Mouse (Mus musculus): ENCODE results near the gene Klrg2. TPM values are rescaled to one million over a fixed set of nuclear protein-coding genes. Genes with fewer than 3 reads are reported as not detected.
A peak's percentile ranks its signal among the peaks of the same experiment; 100 is the strongest.
"Not testable (repeated sequence)": the region's sequence is repeated elsewhere in the genome, so short reads cannot be mapped to it uniquely, and the experiment has no call there.

The Klrg2 gene
- total RNA-seq (2021): under 1 TPM; 0.29 to 0.37 TPM
- long read RNA-seq, experiment 1, partial matches to known transcripts: 0 of 2 reads
- long read RNA-seq, experiment 1, other reads (novel, unspliced or antisense): 0 of 2 reads
- long read RNA-seq, experiment 2, partial matches to known transcripts: 0 of 1 reads
- long read RNA-seq, experiment 2, other reads (novel, unspliced or antisense): 0 of 1 reads

DNA sequence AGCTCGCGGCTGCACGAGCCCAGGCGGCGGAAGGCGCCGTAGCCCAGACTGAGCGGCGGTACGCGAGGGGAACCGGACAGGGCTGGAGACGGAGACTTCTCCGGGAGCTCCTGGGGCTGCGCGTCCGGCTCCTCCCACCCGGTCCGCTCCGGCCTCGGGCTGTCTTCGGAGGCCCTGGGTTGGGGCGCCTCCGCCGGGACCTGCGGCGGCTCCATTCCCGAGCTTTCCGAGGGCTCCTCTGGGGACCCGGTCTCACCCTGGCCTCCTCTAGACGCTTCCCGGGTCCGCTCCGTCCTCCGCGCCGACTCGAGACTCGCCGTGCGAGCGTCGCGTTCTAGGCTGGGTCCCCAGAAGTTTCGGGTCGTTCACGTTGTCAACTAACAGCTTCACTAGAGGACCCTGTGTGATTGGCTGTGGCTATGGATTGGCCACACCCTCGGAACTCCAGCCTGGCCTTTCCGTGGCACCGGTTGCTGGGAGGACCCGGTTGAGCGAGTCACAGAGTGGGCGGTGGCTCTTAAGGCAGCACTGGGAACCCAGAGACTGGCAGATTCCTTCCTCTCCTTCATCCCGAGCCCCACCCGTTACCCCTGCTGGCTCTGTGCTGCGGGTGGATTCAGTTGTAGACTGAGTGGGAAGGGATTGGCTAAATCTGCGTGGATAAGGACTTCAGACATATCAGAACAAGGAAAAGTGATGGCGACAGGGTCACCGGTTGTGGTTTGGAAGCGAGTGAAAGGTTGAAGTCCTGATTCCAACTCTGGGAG is at the start of gene Klrg2:
Gene Klrg2, minus strand, starts transcription at position 391 of the 767 bp plus-strand sequence.
- peak; percentile 30 to 55 for DNase-seq (ENCODE audit: low spot score in 2 of 2)

DNA sequence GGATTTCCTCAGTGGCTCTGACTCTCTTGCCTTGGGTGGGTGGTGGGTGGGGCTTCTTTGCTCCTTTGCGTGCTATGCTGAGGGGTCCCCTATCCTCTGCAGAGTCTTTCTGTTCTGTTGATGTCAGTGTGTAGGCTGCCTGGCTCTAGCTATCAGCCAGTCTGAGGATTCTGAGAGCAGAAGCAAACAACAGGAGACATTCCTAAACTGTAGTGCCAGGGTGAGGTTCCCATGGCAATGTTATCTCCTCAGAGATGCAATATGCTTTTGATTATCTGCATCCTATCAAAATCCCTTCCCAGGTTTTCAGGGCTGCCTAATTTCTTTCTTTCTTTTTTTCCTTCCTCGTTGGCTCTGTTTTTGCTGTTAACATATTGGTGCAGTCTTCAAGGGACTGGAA is 45.5 kb upstream of the Klrg2 start:
- no peak for DNase-seq (ENCODE audit: low spot score in 2 of 2)

DNA sequence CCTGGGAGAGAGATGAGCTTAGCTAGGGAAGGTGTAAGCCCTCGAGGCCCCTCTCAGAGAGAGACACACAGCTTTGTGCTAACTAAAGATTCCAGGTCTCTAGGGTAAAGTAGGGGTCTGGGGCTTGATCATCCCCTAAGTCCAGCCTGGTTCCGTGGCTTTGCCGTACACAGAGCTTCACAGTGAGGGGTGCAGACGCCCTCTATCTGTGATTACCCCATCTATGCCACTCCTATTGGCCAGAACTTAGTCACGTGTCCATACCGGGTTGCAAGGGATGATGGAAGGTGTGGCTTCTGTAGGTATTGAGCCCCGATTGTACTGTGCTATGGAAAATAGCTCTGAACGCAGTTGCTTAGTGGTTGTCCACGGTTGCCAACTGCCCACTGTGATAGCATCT is 40.6 kb upstream of the Klrg2 start:
- no peak for DNase-seq (ENCODE audit: low spot score in 2 of 2)

DNA sequence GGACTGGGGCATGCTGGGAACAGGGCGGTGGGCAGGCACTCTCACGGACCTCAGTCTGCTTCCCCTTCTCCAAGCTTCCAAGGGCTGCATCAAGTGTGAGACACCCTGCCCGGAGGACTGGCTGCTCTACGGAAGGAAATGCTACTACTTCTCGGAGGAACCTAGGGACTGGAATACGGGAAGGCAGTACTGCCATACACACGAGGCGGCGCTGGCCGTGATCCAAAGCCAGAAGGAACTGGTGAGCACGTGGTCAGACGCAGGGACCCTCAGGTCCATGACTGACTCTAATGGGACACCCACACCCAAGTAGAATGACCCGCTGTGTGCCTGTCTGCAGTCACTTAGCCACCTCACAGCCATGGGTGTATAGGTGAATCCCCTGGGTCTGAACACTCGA is 39.7 kb upstream of the Klrg2 start:
- DNase-seq (ENCODE audit: low spot score in 2 of 2): no peak

DNA sequence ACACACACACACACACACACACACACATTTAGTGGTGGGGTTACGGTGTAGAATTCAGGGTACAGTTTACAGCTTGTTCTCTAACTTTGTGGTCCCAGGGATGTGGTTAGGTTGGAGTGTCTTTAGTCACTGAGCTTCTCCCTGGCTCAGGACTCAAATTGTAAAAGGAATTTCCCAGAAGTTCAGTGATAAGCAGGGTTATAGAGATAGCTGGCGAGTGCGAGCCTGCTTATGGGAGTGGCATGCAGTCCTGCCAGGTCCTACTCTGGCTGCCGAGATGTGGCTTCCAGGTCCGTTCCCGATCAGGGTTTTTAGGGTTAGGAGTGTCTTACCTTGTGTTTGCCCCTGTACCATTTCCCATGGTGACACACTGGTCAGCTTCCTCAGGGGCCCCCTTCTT is 39.2 kb upstream of the Klrg2 start:
- DNase-seq (ENCODE audit: low spot score in 2 of 2): no peak

DNA sequence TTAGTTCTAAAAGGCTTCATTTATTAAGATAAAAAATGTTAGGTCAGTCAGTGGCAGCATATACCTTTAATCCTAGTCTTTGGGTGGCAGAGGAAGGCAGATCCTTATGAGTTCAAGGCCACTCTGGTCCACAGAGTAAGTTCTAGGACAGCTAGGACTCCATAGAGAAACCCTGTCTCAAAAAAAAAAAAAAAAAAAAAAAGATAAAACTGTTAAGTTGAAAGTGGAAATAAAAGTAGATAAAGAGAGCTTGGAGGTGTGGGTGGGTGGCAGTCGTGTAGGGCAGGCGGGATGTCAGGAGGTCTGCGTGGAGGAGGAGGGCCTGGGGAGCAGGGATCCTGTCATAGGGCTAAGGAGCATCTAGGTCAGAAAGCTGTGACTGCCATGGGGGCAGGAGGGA is 35.0 kb upstream of the Klrg2 start:
- DNase-seq (ENCODE audit: low spot score in 2 of 2): no peak

DNA sequence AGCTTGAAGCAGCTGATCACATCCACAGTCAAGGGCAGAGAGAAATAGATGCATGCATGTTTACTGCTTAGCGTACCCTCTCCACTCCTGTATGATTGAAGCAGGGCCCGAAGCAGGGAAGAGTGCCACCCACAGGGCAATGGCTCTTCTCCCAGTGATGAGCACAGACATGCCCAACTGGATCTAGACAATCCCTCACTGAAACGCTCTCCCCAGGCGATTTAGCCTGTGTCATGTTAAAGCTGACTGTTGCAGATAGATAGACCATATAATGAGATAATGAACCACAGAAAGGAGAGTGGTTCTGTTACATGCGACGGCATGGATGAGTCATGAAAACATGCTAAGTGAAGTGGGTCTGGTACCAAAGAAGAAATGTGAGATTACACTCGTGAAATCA is 34.2 kb upstream of the Klrg2 start:
- DNase-seq (ENCODE audit: low spot score in 2 of 2): no peak

DNA sequence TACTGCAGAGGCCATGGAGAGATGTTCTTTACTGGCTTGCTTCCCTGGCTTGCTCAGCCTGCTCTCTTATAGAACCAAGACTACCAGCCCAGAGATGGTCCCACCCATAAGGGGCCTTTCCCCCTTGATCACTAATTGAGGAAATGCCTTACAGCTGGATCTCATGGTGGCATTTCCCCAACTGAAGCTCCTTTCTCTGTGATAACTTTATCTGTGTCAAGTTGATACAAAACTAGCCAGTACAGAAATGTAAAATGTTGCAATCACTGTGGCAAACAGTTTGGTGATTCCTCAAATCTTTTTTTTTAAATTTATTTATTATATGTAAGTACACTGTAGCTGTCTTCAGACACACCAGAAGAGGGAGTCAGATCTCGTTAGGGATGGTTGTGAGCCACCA is 33.4 kb upstream of the Klrg2 start:
- DNase-seq (ENCODE audit: low spot score in 2 of 2): not testable (repeated sequence)

DNA sequence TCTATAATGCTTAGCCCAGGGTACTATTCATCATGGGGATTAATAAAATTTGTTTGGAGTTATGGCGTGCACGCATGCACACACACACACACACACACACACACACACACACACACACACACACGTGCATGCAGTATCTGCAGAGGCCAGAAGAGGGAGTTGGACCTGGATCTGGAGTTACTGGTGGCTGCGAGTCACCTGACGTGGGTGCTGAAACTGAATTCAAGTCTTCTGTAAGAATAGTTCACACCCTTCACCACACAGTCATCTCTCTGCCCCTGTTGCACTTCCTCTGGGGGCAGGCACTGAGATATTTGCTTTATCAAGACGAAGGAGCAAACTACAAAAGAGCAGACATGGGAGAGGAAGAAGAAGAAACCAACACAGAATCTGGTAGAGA is 32.5 kb upstream of the Klrg2 start:
- DNase-seq (ENCODE audit: low spot score in 2 of 2): no peak

DNA sequence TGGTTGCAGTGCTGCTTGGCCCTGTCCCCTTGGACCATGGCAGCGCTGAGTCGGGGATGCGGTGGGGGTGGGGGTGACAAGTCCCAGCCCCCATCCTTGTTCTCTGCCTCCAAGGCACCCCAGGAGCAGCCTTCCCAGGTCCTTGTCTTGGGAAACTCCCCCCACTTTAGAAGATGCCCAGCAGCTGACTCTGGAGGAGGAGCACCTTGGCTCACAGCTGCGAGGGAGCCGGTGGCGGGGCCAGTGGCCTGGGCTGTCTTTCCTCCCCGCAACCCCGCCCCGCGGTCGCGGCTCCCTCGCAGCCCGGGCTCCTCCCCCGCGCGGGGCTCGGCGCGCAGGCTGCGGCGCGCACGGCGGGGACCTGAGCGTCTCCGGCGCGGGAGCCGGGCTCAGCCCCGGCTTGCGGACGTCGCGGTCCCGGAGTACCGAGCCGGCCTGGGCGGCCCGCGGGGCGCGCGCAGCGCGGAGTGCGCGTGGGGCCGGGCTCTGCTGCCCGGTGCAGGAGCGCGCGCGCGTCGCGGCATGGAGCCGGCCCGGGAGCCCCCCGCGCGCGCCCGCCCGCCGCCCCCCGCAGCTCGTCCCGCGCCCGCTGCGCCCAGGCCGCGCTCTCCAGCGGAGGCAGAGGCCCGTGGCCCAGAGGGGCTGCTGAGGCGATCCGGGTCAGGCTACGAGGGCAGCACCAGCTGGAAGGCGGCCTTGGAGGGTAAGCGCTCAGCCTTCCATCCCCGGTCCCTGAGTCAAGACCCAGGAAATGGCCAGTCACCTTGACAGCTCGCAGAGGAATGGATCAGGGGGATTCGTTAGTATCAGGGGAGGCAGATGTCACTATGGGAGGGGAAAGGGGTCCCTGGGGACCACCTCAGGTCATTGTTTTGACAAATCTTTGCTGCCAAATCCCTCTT is 25.9 kb upstream of the Klrg2 start, which contains the start of gene Clec2l:
Gene Clec2l, plus strand, starts transcription at position 356 of the 902 bp plus-strand sequence.
- peak in 1 of 2 experiments; percentile 48 for DNase-seq (ENCODE audit: low spot score in 2 of 2)

DNA sequence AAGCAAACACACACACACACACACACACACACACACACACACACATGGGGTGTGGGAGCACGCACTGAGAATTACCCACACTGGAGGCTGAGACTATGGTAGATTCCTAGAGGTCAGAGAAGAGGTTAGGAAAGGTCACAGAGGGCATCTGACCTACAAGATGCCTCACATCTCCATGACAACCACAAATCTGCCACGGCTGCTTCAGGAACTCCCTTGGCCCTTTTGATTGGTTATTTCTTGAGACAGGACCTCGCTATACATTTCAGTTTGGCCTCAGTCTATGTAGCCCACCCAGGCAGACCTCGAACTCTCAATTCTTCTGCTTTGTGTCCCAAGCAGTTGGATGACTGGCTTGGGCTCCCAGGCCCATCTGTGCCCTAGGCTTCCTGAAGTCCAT is 24.6 kb upstream of the Klrg2 start:
- DNase-seq (ENCODE audit: low spot score in 2 of 2): no peak

DNA sequence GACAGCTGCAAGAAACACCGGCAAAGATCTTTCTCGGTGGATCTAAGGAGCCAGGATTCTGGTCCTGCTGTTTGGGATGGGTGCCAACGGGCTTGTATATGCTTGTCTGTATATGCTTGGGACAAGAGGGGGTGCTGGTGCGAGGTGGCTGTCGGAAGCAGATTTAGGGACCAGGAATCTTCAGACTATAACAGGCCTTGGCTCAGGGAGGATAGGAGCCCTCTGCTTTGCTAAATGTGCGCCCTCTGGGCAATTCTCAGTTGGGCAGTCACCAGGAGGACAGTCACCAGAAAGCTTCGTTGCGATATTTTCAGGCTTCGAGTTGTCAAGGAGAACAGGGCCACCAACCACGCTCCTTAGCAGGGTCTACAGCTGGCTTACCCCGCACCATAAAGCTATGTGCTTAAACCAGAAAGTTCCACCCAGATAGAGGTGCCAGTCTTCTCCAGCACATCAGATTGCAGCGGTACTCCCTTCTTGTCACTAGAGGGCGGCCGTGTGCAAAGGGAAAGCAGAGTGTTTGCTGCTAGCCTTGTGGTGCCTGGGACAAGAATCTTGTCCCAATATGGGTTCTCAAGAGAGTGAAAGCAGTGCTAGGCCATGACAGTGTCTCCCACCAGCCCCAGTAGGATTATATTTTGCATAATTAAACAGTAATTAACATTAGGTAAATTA is 13.4 kb upstream of the Klrg2 start:
- DNase-seq (ENCODE audit: low spot score in 2 of 2): peak in 1 of 2 experiments; percentile 60

DNA sequence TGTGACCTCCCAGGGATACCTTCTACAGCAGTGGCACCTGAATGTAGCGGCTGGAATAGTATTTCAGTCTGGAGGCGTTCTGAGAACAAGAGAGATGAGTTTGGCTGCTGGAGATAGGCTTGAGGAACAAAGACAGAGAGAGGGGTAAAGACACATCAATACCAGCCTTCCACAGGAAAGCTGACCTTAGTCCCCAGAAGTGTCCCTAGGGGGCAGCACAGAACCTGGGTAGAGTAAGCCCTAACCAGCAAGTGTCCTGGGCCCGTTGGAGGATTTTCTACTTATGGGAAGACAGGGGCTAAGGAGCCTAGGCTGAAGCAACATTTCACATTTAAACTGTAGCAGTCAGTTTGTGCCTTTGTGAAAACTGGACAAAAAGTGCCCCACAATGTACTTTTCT is 12.5 kb upstream of the Klrg2 start:
- DNase-seq (ENCODE audit: low spot score in 2 of 2): no peak

DNA sequence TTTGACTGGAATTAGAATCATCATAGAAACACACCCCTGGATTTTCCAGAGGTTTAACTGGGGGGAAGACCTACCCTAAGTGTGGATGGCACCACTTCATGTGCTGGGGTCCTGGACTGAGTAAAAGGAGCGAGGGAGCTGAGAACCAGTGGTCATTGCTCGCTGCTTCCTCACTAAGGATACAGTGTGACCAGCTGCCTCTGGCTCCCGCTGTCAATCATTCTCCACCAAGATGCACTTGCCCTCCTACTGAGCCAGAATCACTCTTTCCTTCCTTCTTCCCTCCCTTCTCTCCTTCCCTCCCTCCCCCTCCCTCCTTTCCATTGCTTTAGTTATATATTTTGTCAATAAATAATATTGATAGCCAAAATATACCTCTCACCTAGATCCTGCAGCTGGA is 6.0 kb upstream of the Klrg2 start:
- no peak for DNase-seq (ENCODE audit: low spot score in 2 of 2)

DNA sequence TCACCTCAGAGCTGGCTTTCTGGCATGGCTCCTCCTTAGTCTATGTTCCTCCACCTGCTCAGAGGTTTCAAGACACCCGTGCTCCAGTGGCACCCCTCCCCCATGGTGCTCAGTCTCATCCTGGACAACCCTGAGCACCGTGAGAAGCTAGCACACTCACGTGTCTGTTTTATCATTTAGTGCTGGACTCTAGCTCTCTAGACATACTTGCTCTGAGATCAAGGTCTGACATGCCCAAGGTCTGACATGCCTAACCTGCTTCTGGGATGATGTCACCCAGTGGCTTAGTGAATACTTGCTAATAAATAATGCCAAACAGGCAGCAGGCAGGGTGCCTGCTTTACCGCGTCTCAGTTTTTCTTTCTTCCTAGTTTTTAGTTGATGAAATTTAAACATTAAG is 5.6 kb upstream of the Klrg2 start:
- DNase-seq (ENCODE audit: low spot score in 2 of 2): no peak

DNA sequence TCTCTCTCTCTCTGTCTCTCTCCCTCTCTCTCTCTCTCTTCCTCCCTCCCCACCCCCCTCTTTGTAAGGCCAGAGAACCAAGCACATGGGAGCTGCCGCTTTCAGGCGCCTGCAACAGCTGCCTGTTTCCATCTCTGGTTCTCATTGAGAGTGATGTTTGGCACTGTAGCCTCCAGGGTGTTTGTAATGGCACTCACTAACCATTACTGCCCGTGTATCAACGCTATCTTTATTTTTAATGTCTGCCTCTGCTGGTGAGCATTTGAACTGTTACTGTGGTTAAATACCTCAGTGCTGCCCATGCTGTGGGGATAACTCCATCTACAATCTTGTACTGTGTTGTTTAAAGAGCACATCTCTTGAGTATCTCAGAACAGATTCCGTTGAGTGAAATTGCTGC is 4.6 kb upstream of the Klrg2 start:
- no peak for DNase-seq (ENCODE audit: low spot score in 2 of 2)

DNA sequence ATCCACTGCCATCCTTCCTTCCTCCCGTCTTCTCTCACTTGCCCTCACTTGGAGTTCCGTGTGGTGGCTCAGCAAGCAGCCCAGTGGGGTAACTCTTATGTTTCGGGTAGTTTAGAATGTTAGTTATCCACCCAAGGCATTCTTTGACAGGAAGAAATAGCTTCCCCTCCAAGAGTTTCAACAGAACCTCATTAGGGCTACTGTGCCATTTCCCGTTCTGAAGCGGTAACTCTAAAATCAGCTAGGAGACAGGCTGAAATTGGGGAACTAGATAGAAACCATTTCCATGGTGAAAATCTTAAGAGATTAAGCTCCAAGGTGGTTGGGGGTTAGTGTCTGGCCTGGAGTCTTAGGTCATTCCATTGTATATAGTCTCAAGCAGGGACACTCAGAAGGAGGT is 4.2 kb upstream of the Klrg2 start:
- no peak for DNase-seq (ENCODE audit: low spot score in 2 of 2)

DNA sequence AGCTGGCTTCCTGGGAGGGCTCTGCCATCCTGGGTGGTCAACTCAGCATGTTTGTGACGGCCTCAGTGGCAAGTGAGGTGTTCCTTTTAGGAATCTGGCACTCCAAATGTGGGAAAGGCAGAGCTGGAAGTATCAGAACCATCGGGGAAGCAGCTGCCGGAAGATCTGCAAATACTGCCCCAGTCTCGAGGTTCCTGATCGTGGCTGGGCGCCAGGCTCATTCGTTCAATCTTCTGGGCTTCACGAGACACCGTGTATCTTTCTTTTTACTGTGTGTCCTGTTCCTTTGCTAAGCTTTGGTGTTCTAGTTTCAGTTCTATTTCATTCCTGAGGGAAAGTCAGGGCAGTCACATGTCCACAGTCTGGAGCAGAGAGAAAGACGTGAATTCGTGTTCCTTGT is 3.4 kb upstream of the Klrg2 start:
- no peak for DNase-seq (ENCODE audit: low spot score in 2 of 2)

DNA sequence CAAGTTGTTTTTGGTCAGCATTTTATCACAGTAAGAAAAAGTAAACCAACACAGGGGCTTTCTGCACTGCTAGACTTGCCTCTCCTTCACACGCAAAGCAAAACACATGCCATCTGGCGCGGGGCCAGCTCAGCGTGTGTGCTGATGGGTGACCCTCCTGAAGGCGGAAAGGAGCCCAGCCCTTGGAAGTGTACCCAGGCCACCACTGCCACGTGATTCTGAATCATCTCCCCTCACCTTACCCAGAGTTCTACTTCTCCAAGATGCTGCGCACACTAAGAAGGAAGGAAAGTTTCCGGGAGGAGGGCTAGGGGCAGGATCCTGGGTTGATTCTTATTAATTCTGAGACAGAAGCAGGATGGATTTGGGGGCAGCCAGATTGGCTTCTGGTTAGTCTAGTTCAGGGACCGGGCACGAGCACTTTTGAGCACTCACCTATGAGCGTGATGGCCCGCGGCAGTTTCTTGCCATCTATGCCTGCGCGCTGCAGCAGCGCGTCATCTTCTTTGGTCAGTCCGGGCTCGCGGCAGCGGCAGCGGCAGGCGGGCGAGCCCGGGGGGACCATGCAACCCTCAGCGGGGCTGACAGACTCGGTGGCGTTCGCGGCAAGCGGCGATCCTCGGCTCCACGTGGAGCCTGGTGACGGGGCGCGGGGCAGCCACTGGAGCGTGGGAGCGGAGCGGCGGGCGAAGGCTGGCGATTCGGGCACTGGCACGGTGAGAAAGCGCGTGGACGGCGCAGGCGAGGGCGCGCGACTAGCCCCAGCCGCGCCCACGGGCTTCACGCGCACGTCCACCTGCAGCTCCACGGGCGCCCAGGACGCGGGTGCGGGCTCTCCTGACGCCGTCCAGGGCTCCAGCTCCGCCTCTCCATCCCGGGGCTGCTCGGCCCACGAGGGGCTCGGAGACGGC is 846 bp downstream of the Klrg2 start:
- peak; percentile 30 to 60 for DNase-seq (ENCODE audit: low spot score in 2 of 2)

DNA sequence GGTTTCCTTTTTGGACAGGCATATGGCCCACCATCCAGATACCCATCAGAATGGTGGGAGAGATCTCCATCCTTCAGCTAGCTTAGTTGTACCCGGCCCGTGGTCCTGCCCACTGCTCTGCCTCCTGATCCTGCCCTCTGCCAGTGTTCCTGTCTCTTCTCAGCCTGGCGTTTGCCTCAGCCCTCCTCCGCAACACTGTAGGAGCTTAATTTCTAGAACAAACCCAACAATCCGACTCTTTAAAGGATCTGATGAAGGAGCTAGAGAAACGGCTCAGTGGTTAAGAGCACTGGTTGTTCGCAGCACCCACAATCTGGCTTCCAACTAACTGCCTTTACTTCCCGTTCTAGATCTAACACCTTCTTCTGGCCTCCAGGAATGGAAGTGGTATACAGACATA is 2.6 kb downstream of the Klrg2 start:
- peak in 1 of 2 experiments; percentile 13 for DNase-seq (ENCODE audit: low spot score in 2 of 2)
